Mouse (Mus musculus): ENCODE measurements around the gene Cfap157.

DNA sequence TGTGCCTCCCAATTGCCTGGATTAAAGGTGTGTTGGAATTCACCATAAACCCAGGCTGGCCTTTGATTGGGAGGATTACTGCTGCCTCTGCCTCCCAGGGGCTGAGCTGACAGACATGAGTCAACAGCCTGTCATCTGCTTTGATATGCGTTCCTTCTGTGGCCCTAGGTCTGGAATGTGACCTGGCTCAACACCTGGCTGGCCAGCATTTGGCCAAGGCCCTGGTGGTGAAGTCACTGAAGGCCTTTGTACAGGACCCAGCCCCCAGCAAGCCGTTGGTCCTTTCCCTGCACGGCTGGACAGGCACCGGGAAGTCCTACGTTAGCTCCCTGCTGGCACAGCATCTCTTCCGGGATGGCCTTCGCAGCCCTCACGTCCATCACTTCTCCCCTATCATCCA lies 25.7 kb downstream of the Cfap157 start:
- TF ChIP-seq CTCF (IDR thresholded peaks at IDR 0.05; ENCODE audit: control insufficient read depth, insufficient read depth, low read length) (no peak), POLR2A (IDR thresholded peaks at IDR 0.05; ENCODE audit: borderline replicate concordance, control insufficient read depth, low read depth, low read length) (no peak)

Measured in bone marrow, adult 2 months (tissue).